27 mouse cellular contexts compared by ENCODE assay signal in genomic region chr7:144933796-144934195, GRCm38 (mm10). TPM values are rescaled to one million over a fixed set of nuclear protein-coding genes. Genes with fewer than 3 reads are reported as not detected.
A peak's percentile ranks its signal among the peaks of the same experiment; 100 is the strongest.
DNase-seq lines count a peak whose midpoint lies in the region; ATAC-seq and TF ChIP-seq lines count a peak whose summit lies in the region.
"Had no signal": no experiment of that assay in that cellular context is flagged by ENCODE, and none has a peak within 500 bp of the region (broad histone marks: within the 10 kb centered on the region; RNA-seq: fewer than 3 reads in every experiment).

No protein-coding gene starts in this region.

- no peak overlapping the region for H3K27ac ChIP-seq in gastrocnemius, adult 2 months
- H3K27ac ChIP-seq in kidney, postnatal 0 days: peak overlapping the region; percentile 13; the same call in 1 of the 2 replicates
- H3K27ac ChIP-seq: heart, adult 2 months; heart, embryonic 13.5 days; hindbrain, embryonic 14.5 days; layer of hippocampus, adult 2 months; stomach, postnatal 0 days had no signal

- peaks cover 52% of the 10 kb centered on the region for H3K36me3 ChIP-seq in kidney, postnatal 0 days (ENCODE audit: insufficient read depth, low read length)

- TF ChIP-seq CTCF in gastrocnemius, adult 2 months (IDR thresholded peaks at IDR 0.05): no peak
- TF ChIP-seq CTCF in kidney, postnatal 0 days (IDR thresholded peaks at IDR 0.05; ENCODE audit: low read depth): no peak

- 81% methylated on average over 8 of the region's 8 CpGs for WGBS in kidney, postnatal 0 days

- DNase-seq in gastrocnemius, postnatal 10 days: peak; percentile 24
- DNase-seq in gastrocnemius, adult 2 months: no peak
- DNase-seq in kidney, postnatal 0 days (ENCODE audit: low spot score): no peak
- DNase-seq in kidney, postnatal 14 days: no peak
- DNase-seq in adrenal gland, adult 8-10 months: peak; percentile 55
- peak; percentile 46 for DNase-seq in adrenal gland, postnatal 25 days
- no peak for DNase-seq in spleen, adult 12 weeks (ENCODE audit: low spot score)
- DNase-seq: cerebellum, postnatal 36 days; heart, postnatal 36 days; lung, postnatal 4 days; thymus, adult 2 months had no signal

- intact Hi-C loops in gastrocnemius, adult 2 months (cut with DNase I): no loop called here

- no peaks in the 10 kb centered on the region for H3K9me3 ChIP-seq in kidney, postnatal 0 days (replicated peaks; ENCODE audit: low read length)
- H3K9me3 ChIP-seq: heart, embryonic 13.5 days had no signal

- H3K9ac ChIP-seq in kidney, postnatal 0 days (ENCODE audit: low read depth, low read length): no peak overlapping the region
- H3K9ac ChIP-seq: heart, embryonic 13.5 days; hindbrain, embryonic 14.5 days had no signal

- no peaks in the 10 kb centered on the region; the same call in 1 of the 2 replicates for H3K4me1 ChIP-seq in kidney, postnatal 0 days (replicated peaks; ENCODE audit: insufficient read depth, low read length)

- H3K27me3 ChIP-seq in kidney, postnatal 0 days (ENCODE audit: insufficient read depth, low read length): no peaks in the 10 kb centered on the region

- ATAC-seq in kidney, postnatal 0 days (replicated peaks; ENCODE audit: low FRiP score, low read depth): no peak
- ATAC-seq: forebrain, embryonic 16.5 days; midbrain, embryonic 16.5 days had no signal

- H3K4me2 ChIP-seq in kidney, postnatal 0 days (ENCODE audit: low read length): no peak overlapping the region
- H3K4me2 ChIP-seq: heart, embryonic 13.5 days; hindbrain, embryonic 14.5 days had no signal

- no peak overlapping the region for H3K4me3 ChIP-seq in gastrocnemius, adult 2 months
- H3K4me3 ChIP-seq in kidney, postnatal 0 days (replicated peaks; ENCODE audit: low read depth, low read length): no peak overlapping the region
- H3K4me3 ChIP-seq: heart, adult 2 months; heart, embryonic 13.5 days; layer of hippocampus, adult 2 months; myocyte had no signal

RNA-seq across cellular contexts. Expression of gene Ccnd1, which starts 5.9 kb away (rescaled TPM):
- total RNA-seq in gastrocnemius, postnatal 10 days (2021): 10 to 100 TPM; 34.7 to 51.6 TPM
- total RNA-seq in gastrocnemius, adult 2 months (2021): 1 to 10 TPM; 1.6 to 5.2 TPM
- polyA plus RNA-seq in kidney, postnatal 0 days (2015; fragmentation: Nextera tagmentation; extraction: Ambion mirVana): 212 and 227 TPM in 2 replicates
- 100 to 1,000 TPM; 177 to 201 (median 190) TPM for total RNA-seq in adrenal gland, adult 8-10 months (2022)
- total RNA-seq in adrenal gland, postnatal 25 days (2021): 111 and 117 TPM in 2 replicates

RNA-seq across cellular contexts. Expression of gene LTO1, which starts 18.9 kb away (rescaled TPM):
- 10 to 100 TPM; 12.1 to 12.9 TPM for total RNA-seq in gastrocnemius, postnatal 10 days (2021)
- total RNA-seq in gastrocnemius, adult 2 months (2021): 1 to 10 TPM; 8.1 to 9.9 TPM
- polyA plus RNA-seq in kidney, postnatal 0 days (2015; fragmentation: Nextera tagmentation; extraction: Ambion mirVana): 22.4 and 25.9 TPM in 2 replicates
- total RNA-seq in adrenal gland, adult 8-10 months (2022): 10 to 100 TPM; 27.1 to 39.7 (median 31.2) TPM
- total RNA-seq in adrenal gland, postnatal 25 days (2021): 18.7 and 27.1 TPM in 2 replicates

RNA-seq across cellular contexts. Expression of gene Fgf15, which starts 37.5 kb away (rescaled TPM):
- total RNA-seq in gastrocnemius, postnatal 10 days (2021): not detected
- not detected for total RNA-seq in gastrocnemius, adult 2 months (2021)
- 0.87 and 0.92 TPM in 2 replicates for polyA plus RNA-seq in kidney, postnatal 0 days (2015; fragmentation: Nextera tagmentation; extraction: Ambion mirVana)
- under 1 TPM in 3 of 4 experiments, not detected in 1; 0.31 to 0.46 (median 0.32) TPM for total RNA-seq in adrenal gland, adult 8-10 months (2022)
- not detected in 2 replicates for total RNA-seq in adrenal gland, postnatal 25 days (2021)
- total RNA-seq: gastrocnemius, postnatal 25 days; heart, adult 2 months; heart, postnatal 36 days; layer of hippocampus, adult 2 months; layer of hippocampus, postnatal 25 days; left cerebral cortex, postnatal 10 days; liver, adult 2 months had no signal
- polyA plus RNA-seq: heart, adult 2 months; intestine, embryonic 14.5 days; liver, adult 2 months; liver, embryonic 16.5 days; lung, embryonic 16.5 days; myocyte; stomach, postnatal 0 days; urinary bladder, adult 2 months had no signal

Comparison
In these comparisons a context has a peak if more than half of its experiments do, and no peak if none do; other contexts are left out.
1. DNase-seq: peak in gastrocnemius, postnatal 10 days (single experiment), adrenal gland, adult 8-10 months (single experiment) and adrenal gland, postnatal 25 days (single experiment); none in gastrocnemius, adult 2 months (single experiment), kidney, postnatal 0 days (single experiment), kidney, postnatal 14 days (single experiment) and spleen, adult 12 weeks (single experiment).
2. RNA of gene Ccnd1, which starts 5.9 kb away (total RNA-seq): 177 to 201 TPM in adrenal gland, adult 8-10 months, 111 to 117 TPM in adrenal gland, postnatal 25 days and 34.7 to 51.6 TPM in gastrocnemius, postnatal 10 days; 1.6 to 5.2 TPM in gastrocnemius, adult 2 months; every median in the first group is over 4 times any median in the second.